Mouse (Mus musculus) urinary bladder, adult 2 months (tissue): ENCODE data around the gene Pate2. TPM values are rescaled to one million over a fixed set of nuclear protein-coding genes. Genes with fewer than 3 reads are reported as not detected.

ENCODE experiments used
- polyA plus RNA-seq: library from polyadenylated mRNA; depleted of rRNA; stranded (reverse); fragments of >200 nt; gene quantifications from 2 replicates; pipeline ENCODE4 v1.2.3, GENCODE M21; 2012; rRNA removed

Pate2 gene
- polyA plus RNA-seq, 1 experiment, result 0.25 TPM

Other genes with a start within 250 kb of the Pate2 start
- 14.9 and 18.8 TPM in 2 replicates for gene Cdon, start 149.2 kb upstream of the Pate2 start, polyA plus RNA-seq
- gene Gm1113, start 52.0 kb upstream of the Pate2 start, polyA plus RNA-seq, result not detected in 2 replicates
- gene Ddx25, start 11.8 kb upstream of the Pate2 start, polyA plus RNA-seq, result 0.03 TPM in 1 of 2 replicates, not detected in the other
- gene Pus3, start 11.7 kb upstream of the Pate2 start, polyA plus RNA-seq, result 10.8 and 13.5 TPM in 2 replicates
- 2.8 and 2.9 TPM in 2 replicates for gene Hyls1, start 114 bp downstream of the Pate2 start, polyA plus RNA-seq
- not detected in 2 replicates for gene Pate4, start 41.7 kb downstream of the Pate2 start, polyA plus RNA-seq
- not detected in 2 replicates for gene Pate3, start 77.9 kb downstream of the Pate2 start, polyA plus RNA-seq
- not detected in 2 replicates for gene Pate1, start 117.1 kb downstream of the Pate2 start, polyA plus RNA-seq
- not detected in 2 replicates for gene Gm17677, start 170.8 kb downstream of the Pate2 start, polyA plus RNA-seq
- gene Gm17727, start 207.8 kb downstream of the Pate2 start, polyA plus RNA-seq, result not detected in 2 replicates
- not detected in 2 replicates for gene Gm27235, start 219.8 kb downstream of the Pate2 start, polyA plus RNA-seq
- not detected in 2 replicates for gene D730048I06Rik, start 219.8 kb downstream of the Pate2 start, polyA plus RNA-seq